Mouse (Mus musculus): ENCODE measurements around the gene Adgrg3. TPM values are rescaled to one million over a fixed set of nuclear protein-coding genes. Genes with fewer than 3 reads are reported as not detected.

Gene Adgrg3
- polyA plus RNA-seq, 1 experiment: 0.27 TPM

- Histone ChIP-seq H3K4me3 (ENCODE audit: low read depth, low read length) (no peak overlapping the region), H3K27ac (ENCODE audit: insufficient read depth, low read length) (no peak overlapping the region), H3K4me1 (ENCODE audit: control insufficient read depth, insufficient read depth, low read length) (no peaks in the 10 kb centered on the region), H3K9me3 (replicated peaks; ENCODE audit: control insufficient read depth, insufficient read depth, low read length, poor library complexity, severe bottlenecking) (no peaks in the 10 kb centered on the region), H3K27me3 (ENCODE audit: control insufficient read depth, insufficient read depth, low read length, poor library complexity, severe bottlenecking) (no peaks in the 10 kb centered on the region), H3K9ac (ENCODE audit: low read depth, poor library complexity, severe bottlenecking) (no peak overlapping the region), H3K36me3 (ENCODE audit: control insufficient read depth, insufficient read depth, low read length, poor library complexity, severe bottlenecking) (no peaks in the 10 kb centered on the region)
- no peak for TF ChIP-seq POLR2A (IDR thresholded peaks at IDR 0.05; ENCODE audit: insufficient read depth, low read length)
- no peak for TF ChIP-seq CTCF (IDR thresholded peaks at IDR 0.05; ENCODE audit: low read depth, low read length)
- TF ChIP-seq EP300 (IDR thresholded peaks at IDR 0.05; ENCODE audit: insufficient read depth, low read depth, low read length): no peak
These were observed 1.6 kb upstream of the Adgrg3 start for GRCm38 (mm10) chr8:95015866-95016265.

DNA sequence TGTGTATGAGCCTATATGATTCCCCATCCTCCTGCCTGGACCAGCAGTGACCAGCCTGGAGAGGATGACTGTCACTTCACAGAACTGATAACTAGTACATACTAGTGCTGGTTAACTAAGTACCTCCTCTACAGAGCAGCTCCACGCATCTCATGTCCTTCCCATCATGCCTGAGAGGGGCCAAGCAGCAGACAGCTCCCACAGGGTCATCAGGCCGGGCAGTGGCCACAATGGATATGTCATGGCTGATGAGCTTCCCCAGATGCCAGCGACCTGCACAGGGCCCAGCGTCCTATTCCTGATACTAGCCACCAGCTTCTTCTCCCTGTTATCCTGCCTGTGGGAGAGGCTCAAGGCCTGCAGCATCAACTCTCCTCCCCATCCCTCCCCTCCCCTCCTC is 808 bp upstream of the Adgrg3 start:
- TF ChIP-seq POLR2A (IDR thresholded peaks at IDR 0.05; ENCODE audit: insufficient read depth, low read length): no peak
- TF ChIP-seq EP300 (IDR thresholded peaks at IDR 0.05; ENCODE audit: insufficient read depth, low read depth, low read length): no peak
- TF ChIP-seq CTCF (IDR thresholded peaks at IDR 0.05; ENCODE audit: low read depth, low read length): no peak
- no peaks in the 10 kb centered on the region for H3K36me3 ChIP-seq (ENCODE audit: control insufficient read depth, insufficient read depth, low read length, poor library complexity, severe bottlenecking)
- H3K27me3 ChIP-seq (ENCODE audit: control insufficient read depth, insufficient read depth, low read length, poor library complexity, severe bottlenecking): no peaks in the 10 kb centered on the region
- H3K4me1 ChIP-seq (ENCODE audit: control insufficient read depth, insufficient read depth, low read length): no peaks in the 10 kb centered on the region
- H3K9ac ChIP-seq (ENCODE audit: low read depth, poor library complexity, severe bottlenecking): no peak overlapping the region
- H3K9me3 ChIP-seq (replicated peaks; ENCODE audit: control insufficient read depth, insufficient read depth, low read length, poor library complexity, severe bottlenecking): no peaks in the 10 kb centered on the region
- H3K27ac ChIP-seq (ENCODE audit: insufficient read depth, low read length): no peak overlapping the region
- no peak overlapping the region for H3K4me3 ChIP-seq (ENCODE audit: low read depth, low read length)

DNA sequence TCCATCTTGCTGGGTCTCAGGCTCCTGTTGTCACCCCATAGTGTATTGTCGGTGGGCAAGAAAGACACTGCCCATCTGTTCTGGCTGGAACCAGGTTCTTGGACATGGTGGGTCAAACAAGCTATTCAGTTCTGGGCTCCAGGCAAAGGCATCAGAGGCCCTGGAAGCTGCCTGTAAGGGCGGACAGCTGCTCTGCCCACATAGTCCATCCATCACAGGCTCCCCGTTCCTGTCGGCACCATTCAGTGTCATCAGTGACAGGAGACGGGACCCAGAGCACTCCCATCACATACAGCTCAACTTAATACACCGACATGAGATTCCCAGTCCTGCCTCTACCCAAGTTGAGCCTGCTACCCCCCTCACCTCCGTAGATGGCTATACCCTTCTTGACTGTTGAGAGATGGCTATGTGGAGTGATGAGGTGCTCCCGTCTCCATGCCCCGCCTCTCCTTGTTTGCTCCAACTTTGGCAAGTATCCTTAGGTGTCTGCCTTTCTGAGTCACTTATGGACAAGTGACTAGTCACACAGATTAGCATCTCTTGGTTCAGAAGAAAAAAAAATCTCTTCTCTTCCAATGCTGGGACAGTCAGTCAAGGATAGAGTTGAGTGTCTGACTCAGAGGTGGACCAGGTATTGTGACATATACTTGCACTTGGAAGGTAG is 610 bp downstream of the Adgrg3 start:
- Histone ChIP-seq H3K27me3 (ENCODE audit: control insufficient read depth, insufficient read depth, low read length, poor library complexity, severe bottlenecking) (no peaks in the 10 kb centered on the region), H3K9me3 (replicated peaks; ENCODE audit: control insufficient read depth, insufficient read depth, low read length, poor library complexity, severe bottlenecking) (no peaks in the 10 kb centered on the region), H3K9ac (ENCODE audit: low read depth, poor library complexity, severe bottlenecking) (no peak overlapping the region), H3K36me3 (ENCODE audit: control insufficient read depth, insufficient read depth, low read length, poor library complexity, severe bottlenecking) (no peaks in the 10 kb centered on the region), H3K4me1 (ENCODE audit: control insufficient read depth, insufficient read depth, low read length) (peaks cover 2% of the 10 kb centered on the region), H3K27ac (ENCODE audit: insufficient read depth, low read length) (no peak overlapping the region), H3K4me3 (ENCODE audit: low read depth, low read length) (no peak overlapping the region)
- TF ChIP-seq CTCF (IDR thresholded peaks at IDR 0.05; ENCODE audit: low read depth, low read length) (no peak), EP300 (IDR thresholded peaks at IDR 0.05; ENCODE audit: insufficient read depth, low read depth, low read length) (no peak), POLR2A (IDR thresholded peaks at IDR 0.05; ENCODE audit: insufficient read depth, low read length) (no peak)

- H3K36me3 ChIP-seq (ENCODE audit: control insufficient read depth, insufficient read depth, low read length, poor library complexity, severe bottlenecking): no peaks in the 10 kb centered on the region
- no peak overlapping the region for H3K27ac ChIP-seq (ENCODE audit: insufficient read depth, low read length)
- H3K9ac ChIP-seq (ENCODE audit: low read depth, poor library complexity, severe bottlenecking): no peak overlapping the region
- no peak overlapping the region for H3K4me3 ChIP-seq (ENCODE audit: low read depth, low read length)
- H3K4me1 ChIP-seq (ENCODE audit: control insufficient read depth, insufficient read depth, low read length): peaks cover 2% of the 10 kb centered on the region
- no peaks in the 10 kb centered on the region for H3K9me3 ChIP-seq (replicated peaks; ENCODE audit: control insufficient read depth, insufficient read depth, low read length, poor library complexity, severe bottlenecking)
- TF ChIP-seq POLR2A (IDR thresholded peaks at IDR 0.05; ENCODE audit: insufficient read depth, low read length): no peak
- TF ChIP-seq EP300 (IDR thresholded peaks at IDR 0.05; ENCODE audit: insufficient read depth, low read depth, low read length): no peak
- no peak for TF ChIP-seq CTCF (IDR thresholded peaks at IDR 0.05; ENCODE audit: low read depth, low read length)
- no peaks in the 10 kb centered on the region for H3K27me3 ChIP-seq (ENCODE audit: control insufficient read depth, insufficient read depth, low read length, poor library complexity, severe bottlenecking)
These were observed 2.8 kb downstream of the Adgrg3 start for GRCm38 (mm10) chr8:95020293-95020777.

GRCm38 (mm10) chr8:95020821-95021220 is 3.3 kb downstream of the Adgrg3 start:
- Histone ChIP-seq H3K9me3 (replicated peaks; ENCODE audit: control insufficient read depth, insufficient read depth, low read length, poor library complexity, severe bottlenecking) (no peaks in the 10 kb centered on the region), H3K27ac (ENCODE audit: insufficient read depth, low read length) (no peak overlapping the region), H3K36me3 (ENCODE audit: control insufficient read depth, insufficient read depth, low read length, poor library complexity, severe bottlenecking) (no peaks in the 10 kb centered on the region), H3K27me3 (ENCODE audit: control insufficient read depth, insufficient read depth, low read length, poor library complexity, severe bottlenecking) (no peaks in the 10 kb centered on the region), H3K4me1 (ENCODE audit: control insufficient read depth, insufficient read depth, low read length) (peaks cover 2% of the 10 kb centered on the region), H3K9ac (ENCODE audit: low read depth, poor library complexity, severe bottlenecking) (no peak overlapping the region), H3K4me3 (ENCODE audit: low read depth, low read length) (no peak overlapping the region)
- TF ChIP-seq EP300 (IDR thresholded peaks at IDR 0.05; ENCODE audit: insufficient read depth, low read depth, low read length): no peak
- TF ChIP-seq CTCF (IDR thresholded peaks at IDR 0.05; ENCODE audit: low read depth, low read length): no peak
- TF ChIP-seq POLR2A (IDR thresholded peaks at IDR 0.05; ENCODE audit: insufficient read depth, low read length): no peak

DNA sequence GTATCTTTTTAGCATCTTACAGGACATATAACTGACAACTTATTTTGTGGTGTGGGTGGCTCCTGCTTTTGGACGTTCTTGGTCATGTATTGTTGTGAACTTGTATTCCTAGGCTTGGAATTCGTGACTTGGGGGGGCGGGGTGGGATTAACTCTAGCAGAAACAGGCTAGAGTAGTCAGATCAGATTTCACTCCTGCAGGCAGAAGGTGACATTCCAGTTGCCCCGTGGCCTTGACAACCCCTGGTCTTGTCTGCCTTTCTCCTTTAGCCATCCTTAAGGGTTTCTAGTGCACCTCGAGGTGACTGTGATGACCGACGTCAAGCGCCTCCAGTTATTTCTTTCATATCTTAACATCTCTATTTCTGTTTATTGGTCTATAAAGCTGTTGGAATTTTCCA is 5.7 kb downstream of the Adgrg3 start:
- Histone ChIP-seq H3K4me1 (ENCODE audit: control insufficient read depth, insufficient read depth, low read length) (peaks cover 2% of the 10 kb centered on the region), H3K27ac (ENCODE audit: insufficient read depth, low read length) (no peak overlapping the region), H3K9ac (ENCODE audit: low read depth, poor library complexity, severe bottlenecking) (no peak overlapping the region), H3K9me3 (replicated peaks; ENCODE audit: control insufficient read depth, insufficient read depth, low read length, poor library complexity, severe bottlenecking) (no peaks in the 10 kb centered on the region), H3K4me3 (ENCODE audit: low read depth, low read length) (no peak overlapping the region), H3K36me3 (ENCODE audit: control insufficient read depth, insufficient read depth, low read length, poor library complexity, severe bottlenecking) (no peaks in the 10 kb centered on the region), H3K27me3 (ENCODE audit: control insufficient read depth, insufficient read depth, low read length, poor library complexity, severe bottlenecking) (no peaks in the 10 kb centered on the region)
- TF ChIP-seq EP300 (IDR thresholded peaks at IDR 0.05; ENCODE audit: insufficient read depth, low read depth, low read length): peak; percentile 55; the same call in 1 of the 2 replicates
- no peak for TF ChIP-seq POLR2A (IDR thresholded peaks at IDR 0.05; ENCODE audit: insufficient read depth, low read length)
